Comparison of ENCODE assay signal across 7 mouse cellular contexts in the genomic region with DNA sequence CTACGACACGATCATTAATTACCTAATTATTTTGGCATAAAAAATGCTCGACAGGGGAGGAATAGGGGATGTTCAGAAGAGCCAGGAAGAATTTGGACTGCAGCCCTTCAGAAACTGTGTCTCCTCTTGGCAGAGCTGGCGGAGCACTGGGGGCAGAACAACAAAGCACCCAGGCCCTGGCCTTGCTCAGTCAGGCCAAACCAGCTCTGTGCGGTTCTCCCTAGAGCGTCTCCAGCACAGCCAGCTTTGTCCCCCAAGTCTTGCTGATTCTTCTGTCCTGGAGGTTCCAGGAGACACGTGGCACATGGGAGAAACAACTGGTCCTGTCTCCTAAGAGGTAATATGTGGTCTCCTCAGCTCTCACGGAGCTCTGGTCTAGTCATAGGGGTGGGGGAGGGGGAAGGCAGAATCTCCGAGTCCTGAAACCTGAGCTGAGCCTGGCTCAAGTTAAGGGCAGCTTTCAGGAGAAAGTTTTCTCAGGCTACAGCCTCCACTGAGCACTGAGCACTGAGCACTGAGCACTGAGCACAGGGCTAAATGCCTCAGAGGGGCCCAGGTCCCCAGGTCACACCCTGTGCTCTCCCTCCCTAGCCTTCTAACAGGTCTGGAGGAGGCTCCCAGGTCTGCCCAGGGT. TPM values are rescaled to one million over a fixed set of nuclear protein-coding genes. Genes with fewer than 3 reads are reported as not detected.
DNase-seq lines count a peak whose midpoint lies in the region; ATAC-seq lines count a peak whose summit lies in the region.

No protein-coding gene starts in this region.

- no peak overlapping the region for H3K4me3 ChIP-seq in neural tube, embryonic 13.5 days
- H3K4me3 ChIP-seq in forebrain, embryonic 15.5 days: no peak overlapping the region

- H3K4me1 ChIP-seq in neural tube, embryonic 13.5 days (replicated peaks): peaks cover 76% of the 10 kb centered on the region
- H3K4me1 ChIP-seq in forebrain, embryonic 15.5 days: peaks cover 88% of the 10 kb centered on the region

- no peak overlapping the region for H3K9ac ChIP-seq in neural tube, embryonic 13.5 days
- H3K9ac ChIP-seq in forebrain, embryonic 15.5 days (replicated peaks): 0 out of 2 replicates have a peak overlapping the region, but pooled peaks have one; percentile 4

- H3K27me3 ChIP-seq in neural tube, embryonic 13.5 days: no peaks in the 10 kb centered on the region
- H3K27me3 ChIP-seq in forebrain, embryonic 15.5 days: no peaks in the 10 kb centered on the region

- no peak overlapping the region for H3K4me2 ChIP-seq in neural tube, embryonic 13.5 days
- H3K4me2 ChIP-seq in forebrain, embryonic 15.5 days (replicated peaks): no peak overlapping the region

- 35% methylated on average over 9 of the region's 9 CpGs for WGBS in neural tube, embryonic 13.5 days
- 23% methylated on average over 9 of the region's 9 CpGs for WGBS in forebrain, embryonic 15.5 days

- DNase-seq in neural tube, embryonic 10.5 days (ENCODE audit: extremely low spot score, low spot score): no peak
- peak; percentile 68 for DNase-seq in kidney, postnatal 14 days
- no peak for DNase-seq in spleen, postnatal 4 days (ENCODE audit: low spot score in 2 of 2)

- peak; percentile 14; the same call in 1 of the 2 replicates for ATAC-seq in neural tube, embryonic 13.5 days (ENCODE audit: low read depth)
- peak; percentile 20; the same call in 1 of the 2 replicates for ATAC-seq in forebrain, embryonic 15.5 days (replicated peaks)
- ATAC-seq in inflammation-experienced regulatory T-cells, adult 6 months: no peak
- no peak for ATAC-seq in megakaryocyte, adult 5-6 weeks (ENCODE audit: poor library complexity, severe bottlenecking)

- H3K9me3 ChIP-seq in neural tube, embryonic 13.5 days: no peaks in the 10 kb centered on the region
- no peaks in the 10 kb centered on the region for H3K9me3 ChIP-seq in forebrain, embryonic 15.5 days

- H3K27ac ChIP-seq in neural tube, embryonic 13.5 days (replicated peaks): 0 out of 2 replicates have a peak overlapping the region, but pooled peaks have one; percentile 38
- peak overlapping the region; percentile 86 for H3K27ac ChIP-seq in forebrain, embryonic 15.5 days (replicated peaks)

- 0 out of 2 replicates have a peak, but pooled peaks cover 3% of the 10 kb centered on the region for H3K36me3 ChIP-seq in neural tube, embryonic 13.5 days
- H3K36me3 ChIP-seq in forebrain, embryonic 15.5 days: no peaks in the 10 kb centered on the region

RNA-seq across cellular contexts. Expression of a gene that starts 43.2 kb away (rescaled TPM):
- 34.9 and 38.6 TPM in 2 replicates for polyA plus RNA-seq in neural tube, embryonic 13.5 days (2015; fragmentation: Nextera tagmentation; extraction: Ambion mirVana)
- polyA plus RNA-seq in forebrain, embryonic 15.5 days (2015; fragmentation: Nextera tagmentation; extraction: Ambion mirVana): 48.1 and 51.1 TPM in 2 replicates
- 1 to 10 TPM in 1 of 3 experiments, under 1 TPM in 2; 0.34 to 1.7 (median 0.43) TPM for polyA plus RNA-seq in inflammation-experienced regulatory T-cells, adult 6 months (2017; shearing (Covaris generic))
- 36.2 and 44.1 TPM in 2 replicates for total RNA-seq in megakaryocyte, adult 5-6 weeks (2015)
- 6.2 and 10.8 TPM in 2 replicates for total RNA-seq in megakaryocyte, adult 5-6 weeks (2017)

Comparison
In these comparisons a context has a peak if more than half of its experiments do, and no peak if none do; other contexts are left out.
1. ATAC-seq: peak in neural tube, embryonic 13.5 days (single experiment) and forebrain, embryonic 15.5 days (single experiment); none in inflammation-experienced regulatory T-cells, adult 6 months (single experiment) and megakaryocyte, adult 5-6 weeks (single experiment).
2. RNA of a gene that starts 43.2 kb away (polyA plus RNA-seq): 48.1 to 51.1 TPM in forebrain, embryonic 15.5 days and 34.9 to 38.6 TPM in neural tube, embryonic 13.5 days; 0.34 to 1.7 TPM in inflammation-experienced regulatory T-cells, adult 6 months; every median in the first group is over 10 times any median in the second.